Mouse (Mus musculus) left cerebral cortex, adult 18-20 months (tissue): Measurements from ENCODE around the gene Pgm3. TPM values are rescaled to one million over a fixed set of nuclear protein-coding genes. Genes with fewer than 3 reads are reported as not detected.

Experiments used
- DNase-seq, 2 experiments: peaks; one replicate each; pipeline ENCODE4 v3.0.0; 2021 to 2022; ENCODE audit warnings: low spot score in 2 of 2, mixed read lengths in 1 of 2
- total RNA-seq, 2 experiments: library from RNA; stranded (reverse); gene quantifications; 2 replicates each; pipeline ENCODE4 v1.2.3; 2021

Pgm3 gene
- total RNA-seq, 2 experiments from 2014 or later = 17.5 to 19.2 TPM

- DNase-seq = no peak
These were observed 1.3 kb downstream of the Pgm3 start for GRCm38 (mm10) chr9:86570261-86570890.

- no peak for DNase-seq
These were observed 2.2 kb downstream of the Pgm3 start for GRCm38 (mm10) chr9:86569314-86569910.

- no peak for DNase-seq
These were observed 11.1 kb downstream of the Pgm3 start for GRCm38 (mm10) chr9:86560543-86560942.

GRCm38 (mm10) chr9:86554641-86555040 lies 17.0 kb downstream of the Pgm3 start:
- DNase-seq = no peak

- DNase-seq = no peak
These were observed 17.8 kb downstream of the Pgm3 start for GRCm38 (mm10) chr9:86553886-86554285.

GRCm38 (mm10) chr9:86550717-86551116 lies 20.9 kb downstream of the Pgm3 start:
- DNase-seq = no peak

GRCm38 (mm10) chr9:86549637-86550162 lies 21.9 kb downstream of the Pgm3 start:
- DNase-seq = no peak

GRCm38 (mm10) chr9:86544559-86544958 lies 27.1 kb downstream of the Pgm3 start:
- DNase-seq = no peak

GRCm38 (mm10) chr9:86543451-86543850 lies 28.2 kb downstream of the Pgm3 start:
- DNase-seq = no peak

- DNase-seq = no peak
These were observed 37.6 kb downstream of the Pgm3 start for GRCm38 (mm10) chr9:86534071-86534470.

GRCm38 (mm10) chr9:86525600-86525999 lies 46.0 kb downstream of the Pgm3 start:
- DNase-seq = no peak

- DNase-seq = no peak
These were observed 49.3 kb downstream of the Pgm3 start for GRCm38 (mm10) chr9:86522335-86522734.

GRCm38 (mm10) chr9:86514798-86515197 lies 56.8 kb downstream of the Pgm3 start:
- DNase-seq = no peak

- DNase-seq = no peak
These were observed 57.3 kb downstream of the Pgm3 start for GRCm38 (mm10) chr9:86514390-86514789.

- DNase-seq = no peak
These were observed 57.9 kb downstream of the Pgm3 start for GRCm38 (mm10) chr9:86513733-86514132.

GRCm38 (mm10) chr9:86507437-86507836 lies 64.2 kb downstream of the Pgm3 start:
- DNase-seq = no peak

Other genes starting within 250 kb of the Pgm3 start
- gene Ube2cbp, start 106.9 kb downstream of the Pgm3 start, total RNA-seq = 1 to 10 TPM; 5.7 to 7.3 TPM
- 10 to 100 TPM; 55.1 to 57.1 TPM for gene Dop1a, start 104.7 kb downstream of the Pgm3 start, total RNA-seq
- 10 to 100 TPM; 22.4 to 26.8 TPM for gene Rwdd2a, start 149 bp upstream of the Pgm3 start, total RNA-seq
- gene Me1, start 124.1 kb upstream of the Pgm3 start, total RNA-seq = 10 to 100 TPM; 49.3 to 52.9 TPM
- gene Prss35, start 171.8 kb upstream of the Pgm3 start, total RNA-seq = 1 to 10 TPM; 1.1 to 2.4 TPM